Mouse (Mus musculus) small intestine, adult 2 months (tissue): Measurements from ENCODE around the gene Ercc4. TPM values are rescaled to one million over a fixed set of nuclear protein-coding genes. Genes with fewer than 3 reads are reported as not detected.
A peak's percentile ranks its signal among the peaks of the same experiment; 100 is the strongest.

ENCODE experiments used
- H3K27ac ChIP-seq: fragments of 200-500 bp; 2 replicates; pipeline ENCODE4 v1.5.1; 2012; ENCODE audit warnings: low read depth, low read length, control low read depth, inconsistent platforms; ENCODE audit not compliant: insufficient read depth
- H3K27me3 ChIP-seq: fragments of 200-500 bp; 2 replicates; pipeline ENCODE4 v1.6.1; 2012; ENCODE audit warnings: mild to moderate bottlenecking, moderate library complexity, low read length, inconsistent platforms; ENCODE audit not compliant: control insufficient read depth, insufficient read depth
- H3K36me3 ChIP-seq: fragments of 200-500 bp; 2 replicates; pipeline ENCODE4 v1.6.1; 2012; ENCODE audit warnings: mild to moderate bottlenecking, low read length, control low read depth, inconsistent platforms; ENCODE audit not compliant: control insufficient read depth, insufficient read depth
- H3K4me1 ChIP-seq: fragments of 200-500 bp; 2 replicates; pipeline ENCODE4 v1.6.1; 2012; ENCODE audit warnings: low read length, inconsistent platforms, mixed read lengths; ENCODE audit not compliant: control insufficient read depth, insufficient read depth, insufficient read length
- H3K4me3 ChIP-seq: fragments of 200-500 bp; 2 replicates; pipeline ENCODE4 v1.5.1; 2012; ENCODE audit warnings: low read depth, mild to moderate bottlenecking, control low read depth, inconsistent platforms, low read length, moderate library complexity
- CTCF ChIP-seq: fragments of 200-500 bp; IDR thresholded peaks from 2 replicates; pipeline ENCODE4 v1.5.1; 2012; ENCODE audit warnings: low read depth, mild to moderate bottlenecking, control low read depth, inconsistent platforms, low read length, moderate library complexity, mixed read lengths; ENCODE audit not compliant: insufficient replicate concordance, insufficient read length; ENCODE audit errors: extremely low read depth
- POLR2A ChIP-seq: fragments of 200-500 bp; IDR thresholded peaks from 2 replicates; pipeline ENCODE4 v1.6.1; 2012; ENCODE audit warnings: low read depth, mild to moderate bottlenecking, control low read depth, inconsistent platforms, low read length, moderate library complexity
- WGBS: fragments of 180-500 bp; shearing (Covaris S2); methylation state at CpG from one replicate; pipeline ENCODE4 v1.1.7; 2018; 5-methylcytosine and 5-hydroxymethylcytosine counted together
- polyA plus RNA-seq: library from polyadenylated mRNA; depleted of rRNA; stranded (reverse); fragments of >200 nt; gene quantifications from 2 replicates; pipeline ENCODE4 v1.2.3, GENCODE M21; 2012

The Ercc4 gene
- polyA plus RNA-seq, 1 experiment: 10.9 TPM

- Histone ChIP-seq H3K36me3 (no peaks in the 10 kb centered on the region), H3K4me1 (peaks cover 2% of the 10 kb centered on the region), H3K27me3 (no peaks in the 10 kb centered on the region), H3K4me3 (no peak overlapping the region), H3K27ac (no peak overlapping the region)
- no peak for TF ChIP-seq POLR2A
- TF ChIP-seq CTCF: no peak
- WGBS: 20% methylated on average over 13 of the region's 13 CpGs
Measured at GRCm38 (mm10) chr16:13158906-13159889, 49.7 kb downstream of the Ercc4 start.

- TF ChIP-seq CTCF (peak; percentile 91), POLR2A (0 out of 2 replicates have a peak, but pooled peaks have one; percentile 17)
- no peak overlapping the region for H3K27ac ChIP-seq
- peaks cover 2% of the 10 kb centered on the region for H3K4me1 ChIP-seq
- peak overlapping the region; percentile 46 for H3K4me3 ChIP-seq
- H3K27me3 ChIP-seq: no peaks in the 10 kb centered on the region
- WGBS: 2% methylated on average over 29 of the region's 29 CpGs
- no peaks in the 10 kb centered on the region for H3K36me3 ChIP-seq
Measured at GRCm38 (mm10) chr16:13159927-13160644, 50.6 kb downstream of the Ercc4 start.

- Histone ChIP-seq H3K36me3 (no peaks in the 10 kb centered on the region), H3K27ac (no peak overlapping the region), H3K4me1 (peaks cover 2% of the 10 kb centered on the region), H3K27me3 (no peaks in the 10 kb centered on the region), H3K4me3 (no peak overlapping the region)
- WGBS: 85% methylated on average over 5 of the region's 5 CpGs
- TF ChIP-seq CTCF (no peak), POLR2A (no peak)
Measured at GRCm38 (mm10) chr16:13161516-13161915, 52.0 kb downstream of the Ercc4 start.

GRCm38 (mm10) chr16:13167731-13168130, 58.2 kb downstream of the Ercc4 start:
- Histone ChIP-seq H3K4me3 (no peak overlapping the region), H3K4me1 (no peaks in the 10 kb centered on the region), H3K36me3 (no peaks in the 10 kb centered on the region), H3K27me3 (no peaks in the 10 kb centered on the region), H3K27ac (no peak overlapping the region)
- 82% methylated on average over 3 of the region's 3 CpGs for WGBS
- TF ChIP-seq CTCF: no peak
- no peak for TF ChIP-seq POLR2A

- WGBS: 87% methylated on average over 5 of the region's 5 CpGs
- TF ChIP-seq CTCF (no peak), POLR2A (no peak)
- Histone ChIP-seq H3K4me3 (no peak overlapping the region), H3K36me3 (no peaks in the 10 kb centered on the region), H3K27me3 (no peaks in the 10 kb centered on the region), H3K4me1 (no peaks in the 10 kb centered on the region), H3K27ac (no peak overlapping the region)
Measured at GRCm38 (mm10) chr16:13173055-13173742, 63.7 kb downstream of the Ercc4 start.

GRCm38 (mm10) chr16:13182526-13182925, 73.0 kb downstream of the Ercc4 start:
- no peaks in the 10 kb centered on the region for H3K36me3 ChIP-seq
- H3K4me1 ChIP-seq: no peaks in the 10 kb centered on the region
- no peaks in the 10 kb centered on the region for H3K27me3 ChIP-seq
- TF ChIP-seq CTCF (no peak), POLR2A (no peak)
- H3K27ac ChIP-seq: no peak overlapping the region
- no peak overlapping the region for H3K4me3 ChIP-seq
- WGBS: 91% methylated on average over 5 of the region's 5 CpGs
